Comparison of ENCODE assay signal across 25 mouse cellular contexts in the genomic region with DNA sequence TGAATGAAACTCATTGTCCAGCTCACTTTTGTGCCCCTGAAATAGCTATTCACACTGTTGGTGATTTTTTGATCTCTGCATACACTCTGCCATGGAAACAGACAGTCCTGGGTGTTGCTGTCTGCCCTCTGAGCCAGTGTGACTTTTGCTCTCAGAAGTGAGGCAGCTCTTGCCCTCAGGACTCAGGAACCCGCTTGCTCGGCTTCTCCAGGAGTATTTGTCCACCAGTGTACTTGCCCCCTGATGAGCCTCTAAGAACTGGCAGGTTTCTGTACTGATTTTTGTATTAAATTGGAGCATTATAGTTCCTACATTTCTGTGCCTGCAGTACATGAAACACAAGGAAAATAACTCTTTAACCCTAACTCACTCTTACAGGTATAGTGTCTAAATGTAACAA. TPM values are rescaled to one million over a fixed set of nuclear protein-coding genes. Genes with fewer than 3 reads are reported as not detected.
DNase-seq lines count a peak whose midpoint lies in the region; ATAC-seq lines count a peak whose summit lies in the region.
"Had no signal": no experiment of that assay in that cellular context is flagged by ENCODE, and none has a peak within 500 bp of the region (broad histone marks: within the 10 kb centered on the region; RNA-seq: fewer than 3 reads in every experiment).

No protein-coding gene starts in this region.

- H3K9ac ChIP-seq in hindbrain, embryonic 13.5 days: no peak overlapping the region
- H3K9ac ChIP-seq in hindbrain, embryonic 16.5 days (ENCODE audit: low read depth, low read length): no peak overlapping the region
- no peak overlapping the region for H3K9ac ChIP-seq in midbrain, embryonic 13.5 days (replicated peaks)
- H3K9ac ChIP-seq: embryonic facial prominence, embryonic 12.5 days; embryonic facial prominence, embryonic 15.5 days; forebrain, postnatal 0 days; hindbrain, embryonic 15.5 days had no signal

- H3K27ac ChIP-seq in hindbrain, embryonic 13.5 days: peak overlapping the region; percentile 52; the same call in 1 of the 2 replicates
- no peak overlapping the region for H3K27ac ChIP-seq in hindbrain, embryonic 16.5 days (ENCODE audit: low read depth, low read length)
- H3K27ac ChIP-seq in midbrain, embryonic 13.5 days: peak overlapping the region; percentile 30; the same call in 1 of the 2 replicates
- H3K27ac ChIP-seq in midbrain, embryonic 10.5 days (replicated peaks): no peak overlapping the region
- H3K27ac ChIP-seq: embryonic facial prominence, embryonic 12.5 days; embryonic facial prominence, embryonic 15.5 days; gastrocnemius, adult 2 months; heart, embryonic 10.5 days; hindbrain, embryonic 10.5 days; hindbrain, embryonic 15.5 days had no signal

- H3K36me3 ChIP-seq in hindbrain, embryonic 13.5 days: peaks cover 52% of the 10 kb centered on the region
- H3K36me3 ChIP-seq in hindbrain, embryonic 16.5 days (ENCODE audit: control insufficient read depth, insufficient read depth, low read length): peaks cover 14% of the 10 kb centered on the region
- H3K36me3 ChIP-seq in midbrain, embryonic 13.5 days: peaks cover 55% of the 10 kb centered on the region
- H3K36me3 ChIP-seq in midbrain, embryonic 10.5 days: peaks cover 58% of the 10 kb centered on the region

- H3K27me3 ChIP-seq in hindbrain, embryonic 13.5 days: no peaks in the 10 kb centered on the region
- H3K27me3 ChIP-seq in hindbrain, embryonic 16.5 days (replicated peaks; ENCODE audit: control insufficient read depth, insufficient read depth, low read length): no peaks in the 10 kb centered on the region
- no peaks in the 10 kb centered on the region for H3K27me3 ChIP-seq in midbrain, embryonic 13.5 days
- no peaks in the 10 kb centered on the region for H3K27me3 ChIP-seq in midbrain, embryonic 10.5 days (ENCODE audit: low read depth, poor library complexity, severe bottlenecking)
- H3K27me3 ChIP-seq: embryonic facial prominence, embryonic 12.5 days; embryonic facial prominence, embryonic 15.5 days; hindbrain, embryonic 15.5 days had no signal

- no peak overlapping the region for H3K4me2 ChIP-seq in hindbrain, embryonic 13.5 days
- H3K4me2 ChIP-seq in hindbrain, embryonic 16.5 days (ENCODE audit: low read length): no peak overlapping the region
- H3K4me2 ChIP-seq in midbrain, embryonic 13.5 days (replicated peaks): no peak overlapping the region
- H3K4me2 ChIP-seq: embryonic facial prominence, embryonic 12.5 days; embryonic facial prominence, embryonic 15.5 days; hindbrain, embryonic 15.5 days had no signal

- no peak for ATAC-seq in hindbrain, embryonic 13.5 days (ENCODE audit: low FRiP score)
- ATAC-seq in hindbrain, embryonic 16.5 days: no peak
- no peak for ATAC-seq in midbrain, embryonic 13.5 days
- ATAC-seq: CD4-positive, CD25-positive, alpha-beta regulatory T cell, adult 4 months; forebrain, embryonic 14.5 days; forebrain, postnatal 0 days; inflammation-experienced regulatory T-cells, adult 6 months had no signal

- WGBS in hindbrain, embryonic 13.5 days: 74% methylated on average over 2 of the region's 2 CpGs
- 75% methylated on average over 2 of the region's 2 CpGs for WGBS in hindbrain, embryonic 16.5 days
- 80% methylated on average over 2 of the region's 2 CpGs for WGBS in midbrain, embryonic 13.5 days
- 93% methylated on average over 2 of the region's 2 CpGs for WGBS in midbrain, embryonic 10.5 days

- H3K4me3 ChIP-seq in hindbrain, embryonic 13.5 days: no peak overlapping the region
- H3K4me3 ChIP-seq in hindbrain, embryonic 16.5 days (ENCODE audit: low read length): no peak overlapping the region
- no peak overlapping the region for H3K4me3 ChIP-seq in midbrain, embryonic 13.5 days (replicated peaks)
- H3K4me3 ChIP-seq in midbrain, embryonic 10.5 days: no peak overlapping the region
- H3K4me3 ChIP-seq: embryonic facial prominence, embryonic 12.5 days; embryonic facial prominence, embryonic 15.5 days; gastrocnemius, adult 2 months; heart, embryonic 10.5 days; hindbrain, embryonic 10.5 days; hindbrain, embryonic 15.5 days had no signal

- no peaks in the 10 kb centered on the region for H3K9me3 ChIP-seq in hindbrain, embryonic 13.5 days
- H3K9me3 ChIP-seq in hindbrain, embryonic 16.5 days (ENCODE audit: control insufficient read depth, low read length): no peaks in the 10 kb centered on the region
- H3K9me3 ChIP-seq in midbrain, embryonic 13.5 days: no peaks in the 10 kb centered on the region
- no peaks in the 10 kb centered on the region for H3K9me3 ChIP-seq in midbrain, embryonic 10.5 days (replicated peaks)
- H3K9me3 ChIP-seq: embryonic facial prominence, embryonic 12.5 days; embryonic facial prominence, embryonic 15.5 days; heart, embryonic 10.5 days; hindbrain, embryonic 10.5 days; hindbrain, embryonic 15.5 days had no signal

- 0 out of 2 replicates have a peak, but pooled peaks cover 8% of the 10 kb centered on the region for H3K4me1 ChIP-seq in hindbrain, embryonic 13.5 days (replicated peaks)
- H3K4me1 ChIP-seq in hindbrain, embryonic 16.5 days (ENCODE audit: control insufficient read depth, insufficient read depth, low read depth, low read length): no peaks in the 10 kb centered on the region
- no peaks in the 10 kb centered on the region for H3K4me1 ChIP-seq in midbrain, embryonic 13.5 days (replicated peaks)
- H3K4me1 ChIP-seq in midbrain, embryonic 10.5 days: no peaks in the 10 kb centered on the region
- H3K4me1 ChIP-seq: embryonic facial prominence, embryonic 12.5 days; embryonic facial prominence, embryonic 15.5 days; hindbrain, embryonic 15.5 days had no signal

- peak; percentile 47 for DNase-seq in kidney, adult 9 months
- DNase-seq in kidney, postnatal 14 days: no peak
- DNase-seq in midbrain, embryonic 10.5 days (ENCODE audit: low spot score): no peak
- DNase-seq: adrenal gland, adult 2 months; adrenal gland, postnatal 14 days; cerebellum, adult 11 months; cerebellum, adult 2 months; cerebellum, adult 9-11 months; cerebellum, postnatal 25 days; forebrain, postnatal 0 days; gastrocnemius, adult 2 months; gastrocnemius, postnatal 14 days; heart, adult 18-20 months; heart, postnatal 36 days had no signal

RNA-seq across cellular contexts. Expression of a gene that starts 21.9 kb away (rescaled TPM):
- polyA plus RNA-seq in hindbrain, embryonic 13.5 days (2015; fragmentation: Nextera tagmentation; extraction: Ambion mirVana): 125 and 127 TPM in 2 replicates
- 80.1 and 97.4 TPM in 2 replicates for polyA plus RNA-seq in hindbrain, embryonic 16.5 days (2015; fragmentation: Nextera tagmentation; extraction: Ambion mirVana)
- polyA plus RNA-seq in midbrain, embryonic 13.5 days (2015; fragmentation: Nextera tagmentation; extraction: Ambion mirVana): 120 and 139 TPM in 2 replicates
- polyA plus RNA-seq in midbrain, embryonic 10.5 days (2016; fragmentation: Nextera tagmentation; extraction: Ambion mirVana): 96.3 and 109 TPM in 2 replicates

RNA-seq across cellular contexts. Expression of a gene that starts 33.0 kb away (rescaled TPM):
- polyA plus RNA-seq in hindbrain, embryonic 13.5 days (2015; fragmentation: Nextera tagmentation; extraction: Ambion mirVana): 6.6 and 6.7 TPM in 2 replicates
- polyA plus RNA-seq in hindbrain, embryonic 16.5 days (2015; fragmentation: Nextera tagmentation; extraction: Ambion mirVana): 7.1 and 7.7 TPM in 2 replicates
- polyA plus RNA-seq in midbrain, embryonic 13.5 days (2015; fragmentation: Nextera tagmentation; extraction: Ambion mirVana): 4.7 and 5.2 TPM in 2 replicates
- 10.7 and 11.1 TPM in 2 replicates for polyA plus RNA-seq in midbrain, embryonic 10.5 days (2016; fragmentation: Nextera tagmentation; extraction: Ambion mirVana)

RNA-seq across cellular contexts. Expression of a gene that starts 33.0 kb away (rescaled TPM):
- 7.0 and 8.3 TPM in 2 replicates for polyA plus RNA-seq in hindbrain, embryonic 13.5 days (2015; fragmentation: Nextera tagmentation; extraction: Ambion mirVana)
- 19.7 and 20.1 TPM in 2 replicates for polyA plus RNA-seq in hindbrain, embryonic 16.5 days (2015; fragmentation: Nextera tagmentation; extraction: Ambion mirVana)
- 5.0 and 5.9 TPM in 2 replicates for polyA plus RNA-seq in midbrain, embryonic 13.5 days (2015; fragmentation: Nextera tagmentation; extraction: Ambion mirVana)
- 8.8 and 11.1 TPM in 2 replicates for polyA plus RNA-seq in midbrain, embryonic 10.5 days (2016; fragmentation: Nextera tagmentation; extraction: Ambion mirVana)

RNA-seq across cellular contexts. Expression of a gene that starts 39.9 kb away (rescaled TPM):
- polyA plus RNA-seq in hindbrain, embryonic 13.5 days (2015; fragmentation: Nextera tagmentation; extraction: Ambion mirVana): 913 and 965 TPM in 2 replicates
- 662 and 677 TPM in 2 replicates for polyA plus RNA-seq in hindbrain, embryonic 16.5 days (2015; fragmentation: Nextera tagmentation; extraction: Ambion mirVana)
- 934 and 937 TPM in 2 replicates for polyA plus RNA-seq in midbrain, embryonic 13.5 days (2015; fragmentation: Nextera tagmentation; extraction: Ambion mirVana)
- 953 and 1,066 TPM in 2 replicates for polyA plus RNA-seq in midbrain, embryonic 10.5 days (2016; fragmentation: Nextera tagmentation; extraction: Ambion mirVana)

RNA-seq across cellular contexts. Expression of a gene that starts 44.7 kb away (rescaled TPM):
- 53.2 TPM in 2 replicates for polyA plus RNA-seq in hindbrain, embryonic 13.5 days (2015; fragmentation: Nextera tagmentation; extraction: Ambion mirVana)
- 57.3 and 60.3 TPM in 2 replicates for polyA plus RNA-seq in hindbrain, embryonic 16.5 days (2015; fragmentation: Nextera tagmentation; extraction: Ambion mirVana)
- 42.0 and 43.4 TPM in 2 replicates for polyA plus RNA-seq in midbrain, embryonic 13.5 days (2015; fragmentation: Nextera tagmentation; extraction: Ambion mirVana)
- polyA plus RNA-seq in midbrain, embryonic 10.5 days (2016; fragmentation: Nextera tagmentation; extraction: Ambion mirVana): 75.0 and 83.8 TPM in 2 replicates
- polyA plus RNA-seq: CD4-positive, CD25-positive, alpha-beta regulatory T cell, adult 4 months had no signal

Comparison
In these comparisons a context has a peak if more than half of its experiments do, and no peak if none do; other contexts are left out.
1. H3K27ac ChIP-seq: peak in hindbrain, embryonic 13.5 days (single experiment) and midbrain, embryonic 13.5 days (single experiment); none in hindbrain, embryonic 16.5 days (single experiment) and midbrain, embryonic 10.5 days (single experiment).